Mouse (Mus musculus) liver, postnatal 0 days (tissue): ENCODE data around the gene Nup37.

Experiments used
- CTCF ChIP-seq: sonication (generic); IDR thresholded peaks from 2 replicates; pipeline ENCODE4 v1.5.1; 2016; ENCODE audit warnings: antibody characterized with exemption, low read depth
- EP300 ChIP-seq: IDR thresholded peaks from 2 replicates; pipeline ENCODE4 v1.6.1; 2016; ENCODE audit warnings: antibody characterized with exemption, low read depth, mild to moderate bottlenecking

- TF ChIP-seq CTCF = no peak
- TF ChIP-seq EP300 = no peak
These were observed 20.8 kb downstream of the Nup37 start for GRCm38 (mm10) chr10:88167438-88168077.
